Mouse (Mus musculus): ENCODE measurements around the gene Picalm.
A peak's percentile ranks its signal among the peaks of the same experiment; 100 is the strongest.
"Not testable (repeated sequence)": the region's sequence is repeated elsewhere in the genome, so short reads cannot be mapped to it uniquely, and the experiment has no call there.

Gene Picalm

GRCm38 (mm10) chr7:90131831-90132241, 1.8 kb downstream of the Picalm start:
- peak; percentile 72 for DNase-seq (ENCODE audit: low spot score)

- no peak for DNase-seq (ENCODE audit: low spot score)
Observed at GRCm38 (mm10) chr7:90132322-90132721, 2.3 kb downstream of the Picalm start.

DNA sequence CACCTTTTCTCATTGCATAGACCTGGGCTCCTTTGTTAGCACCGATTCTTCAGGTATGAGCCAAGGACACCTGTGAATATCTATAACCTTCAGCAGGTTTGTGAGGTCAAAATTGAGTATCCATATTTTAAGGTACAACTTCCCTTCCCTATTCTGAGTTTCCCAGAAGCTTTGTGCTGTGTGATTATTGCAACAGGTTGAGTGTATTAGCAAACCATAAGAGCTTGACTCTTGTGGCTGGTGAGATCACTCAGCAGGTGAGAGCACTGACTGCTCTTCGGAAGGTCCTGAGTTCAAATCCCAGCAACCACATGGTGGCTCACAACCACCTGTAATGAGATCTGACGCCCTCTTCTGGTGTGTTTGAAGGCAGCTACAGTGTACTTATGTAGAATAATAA, 6.7 kb downstream of the Picalm start:
- no peak for DNase-seq (ENCODE audit: low spot score)

GRCm38 (mm10) chr7:90138359-90138758, 8.3 kb downstream of the Picalm start:
- no peak for DNase-seq (ENCODE audit: low spot score)

- DNase-seq (ENCODE audit: low spot score): no peak
Observed at GRCm38 (mm10) chr7:90140290-90140689, 10.3 kb downstream of the Picalm start.

DNA sequence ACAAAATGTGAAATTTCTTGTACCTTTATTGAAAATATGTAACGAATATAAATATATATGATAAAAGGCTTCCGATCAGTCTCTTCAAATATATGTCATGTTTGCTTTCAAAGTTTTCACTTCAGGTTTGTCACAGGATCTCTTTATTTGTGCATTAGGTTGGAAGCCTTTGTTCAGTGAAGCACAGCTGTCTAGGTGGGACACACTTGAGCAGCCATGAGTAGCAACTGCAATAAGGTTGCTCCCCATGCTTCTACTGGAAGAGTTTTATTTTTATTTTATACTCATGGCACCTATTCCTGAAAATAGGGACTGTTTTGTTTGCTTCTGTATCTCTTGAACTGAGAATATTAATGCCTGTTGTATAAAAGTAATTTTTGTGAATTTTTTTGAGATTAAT, 14.3 kb downstream of the Picalm start:
- DNase-seq (ENCODE audit: low spot score): no peak

DNA sequence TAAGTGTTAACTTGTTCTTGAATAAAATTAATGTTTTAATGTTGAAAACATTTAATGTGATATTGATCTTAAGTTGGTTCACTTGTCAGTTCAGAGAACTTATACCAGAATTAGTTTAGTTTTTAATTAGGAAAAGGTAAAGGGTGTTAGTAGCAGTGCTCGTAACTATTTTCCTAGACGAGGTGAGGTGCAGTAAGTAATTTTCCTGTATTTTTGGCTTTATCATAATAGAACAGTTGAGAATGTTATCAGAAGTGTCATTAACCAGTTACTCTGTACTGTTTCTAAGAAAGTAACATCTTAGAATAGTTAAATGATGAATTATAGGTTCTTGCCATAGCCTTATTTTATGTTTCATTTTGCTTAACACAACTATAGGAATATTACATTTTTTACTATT, 15.0 kb downstream of the Picalm start:
- no peak for DNase-seq (ENCODE audit: low spot score)

GRCm38 (mm10) chr7:90145376-90145775, 15.4 kb downstream of the Picalm start:
- no peak for DNase-seq (ENCODE audit: low spot score)

GRCm38 (mm10) chr7:90145897-90146296, 15.9 kb downstream of the Picalm start:
- no peak for DNase-seq (ENCODE audit: low spot score)

DNA sequence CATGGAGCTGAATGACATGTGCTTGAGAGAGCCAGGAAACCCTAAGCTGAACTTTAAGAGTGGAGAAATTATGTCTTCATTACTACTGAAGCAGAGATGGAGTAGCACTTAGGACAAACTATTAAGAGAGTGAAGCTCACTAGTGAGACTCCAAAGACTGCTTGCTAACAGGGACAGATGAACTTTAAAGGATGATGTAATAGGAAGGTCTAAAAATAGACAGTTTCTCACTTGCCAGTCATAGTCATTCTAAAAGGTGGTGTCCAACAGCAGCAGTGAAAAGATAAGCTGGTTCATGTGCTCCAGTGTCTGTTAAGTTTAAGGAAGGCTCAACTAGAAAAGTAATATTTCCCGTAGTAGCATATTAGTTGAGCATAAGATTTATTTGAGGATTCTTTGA, 16.3 kb downstream of the Picalm start:
- DNase-seq (ENCODE audit: low spot score): peak; percentile 16

DNA sequence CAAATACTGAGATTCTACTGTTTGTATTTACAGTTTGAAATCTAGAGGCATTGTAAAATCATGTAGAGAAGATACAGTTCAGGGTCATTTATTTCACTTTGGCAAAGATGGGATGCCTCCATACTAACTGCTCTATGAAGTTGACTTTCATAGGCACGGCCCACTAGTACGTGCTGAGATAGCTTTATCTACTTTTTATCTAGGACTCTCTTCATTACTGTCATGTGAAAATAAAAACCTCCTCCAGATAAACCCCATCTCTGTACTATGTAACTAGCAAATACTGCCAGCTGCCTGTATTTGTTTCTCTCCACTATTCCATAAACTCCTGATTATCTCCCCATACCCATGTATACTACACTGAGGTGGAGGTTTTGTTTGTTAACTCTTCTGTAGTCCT, 18.0 kb downstream of the Picalm start:
- no peak for DNase-seq (ENCODE audit: low spot score)

- DNase-seq (ENCODE audit: low spot score): no peak
Observed at GRCm38 (mm10) chr7:90148516-90148915, 18.5 kb downstream of the Picalm start.

DNA sequence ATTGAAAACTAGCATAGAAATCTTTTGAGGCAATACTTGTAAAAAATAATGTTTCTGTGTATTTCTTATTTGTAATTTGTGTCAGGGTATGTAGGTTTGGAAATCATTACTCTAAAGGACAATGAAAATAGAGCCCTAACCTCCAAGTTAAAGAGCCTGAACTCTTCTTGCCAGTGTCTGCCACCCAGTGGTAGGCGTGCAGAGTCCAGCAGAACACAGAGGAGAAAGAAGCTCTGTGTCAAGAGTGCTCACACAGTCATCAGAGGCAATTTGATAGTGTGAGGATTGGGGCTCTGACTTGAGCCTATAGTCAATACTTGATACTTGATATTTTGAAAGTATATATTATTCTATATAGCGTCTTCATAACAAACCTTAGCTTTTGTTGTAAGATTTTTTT, 20.3 kb downstream of the Picalm start:
- DNase-seq (ENCODE audit: low spot score): peak; percentile 19

GRCm38 (mm10) chr7:90158034-90158433, 28.0 kb downstream of the Picalm start:
- no peak for DNase-seq (ENCODE audit: low spot score)

GRCm38 (mm10) chr7:90160598-90160997, 30.6 kb downstream of the Picalm start:
- peak; percentile 27 for DNase-seq (ENCODE audit: low spot score)

DNA sequence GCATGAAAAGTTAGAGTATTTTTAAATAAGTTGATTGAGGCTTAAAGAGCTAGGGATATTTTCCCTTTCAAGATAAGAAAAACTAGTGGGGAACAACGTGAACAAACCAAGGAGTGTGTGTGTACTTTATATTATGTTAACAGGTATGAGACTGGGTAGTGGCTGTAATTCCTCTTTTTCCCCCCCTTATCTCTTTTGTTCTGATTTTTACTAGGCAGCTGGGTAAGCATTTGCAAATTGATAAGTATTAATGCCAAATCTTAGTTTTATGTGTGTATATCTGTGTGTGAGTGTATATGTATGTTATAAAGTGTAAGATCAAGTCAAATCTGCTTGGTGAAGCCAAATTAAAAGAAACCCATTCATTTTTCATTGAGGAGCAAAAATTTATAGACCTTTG, 34.3 kb downstream of the Picalm start:
- DNase-seq (ENCODE audit: low spot score): no peak

DNA sequence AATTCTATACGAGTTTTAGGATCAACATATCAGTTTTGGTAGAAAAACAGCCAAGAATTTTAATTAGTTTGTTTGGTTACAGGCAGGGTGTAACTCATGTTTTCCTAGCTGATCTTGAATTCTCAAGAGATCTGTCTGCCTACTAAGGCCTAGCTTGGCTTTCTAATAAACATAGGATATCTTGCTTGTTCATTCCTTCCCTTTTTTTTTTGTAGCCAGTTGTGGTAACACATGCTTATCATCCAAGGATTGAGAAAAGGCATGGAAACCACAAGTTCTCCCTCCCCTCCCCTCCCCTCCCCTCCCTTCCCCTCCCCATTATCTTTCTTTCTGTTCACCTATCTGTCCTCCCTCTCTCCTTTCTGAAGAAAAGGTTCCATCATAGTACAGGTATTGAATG, 36.0 kb downstream of the Picalm start:
- no peak for DNase-seq (ENCODE audit: low spot score)

DNA sequence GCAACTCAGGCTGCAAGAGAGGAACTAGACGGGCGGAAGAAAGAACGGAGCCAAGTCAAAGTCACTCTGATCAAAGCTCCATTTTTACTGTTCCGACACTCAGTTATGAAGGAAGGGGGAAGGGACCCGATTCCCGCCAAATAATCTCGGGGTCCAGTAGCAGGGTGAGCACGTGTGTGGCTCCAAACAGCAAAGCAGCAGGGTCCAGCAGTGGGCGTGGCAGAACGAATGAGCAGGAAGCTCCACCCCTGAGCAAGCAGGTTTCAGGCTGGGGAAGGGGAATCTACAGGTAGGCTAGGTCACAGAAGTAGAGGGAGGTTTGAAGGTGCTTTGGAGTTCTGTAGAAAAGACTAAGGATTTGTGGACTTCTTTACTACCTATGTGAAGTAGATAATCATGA, 37.8 kb downstream of the Picalm start:
- DNase-seq (ENCODE audit: low spot score): not testable (repeated sequence)

- no peak for DNase-seq (ENCODE audit: low spot score)
Observed at GRCm38 (mm10) chr7:90173778-90174177, 43.8 kb downstream of the Picalm start.

DNA sequence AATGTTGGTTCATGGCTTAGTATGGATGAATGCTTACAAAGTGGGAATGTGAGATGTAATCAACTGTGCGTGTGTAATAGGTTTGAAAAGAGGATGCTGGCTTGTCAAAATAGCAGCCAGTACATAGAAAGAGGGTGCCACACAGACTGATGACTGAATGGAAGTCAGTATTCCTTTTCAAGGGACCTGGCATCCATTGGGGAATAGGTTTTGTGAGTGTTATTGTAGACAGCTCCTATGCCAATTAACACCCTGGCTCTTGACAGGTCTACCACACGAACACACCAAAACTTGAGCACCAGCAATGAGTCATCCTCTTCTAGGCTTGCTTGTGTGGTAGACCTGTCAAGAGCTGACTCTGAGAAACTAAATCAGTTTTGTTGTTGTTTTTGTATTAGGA, 45.6 kb downstream of the Picalm start:
- no peak for DNase-seq (ENCODE audit: low spot score)

DNA sequence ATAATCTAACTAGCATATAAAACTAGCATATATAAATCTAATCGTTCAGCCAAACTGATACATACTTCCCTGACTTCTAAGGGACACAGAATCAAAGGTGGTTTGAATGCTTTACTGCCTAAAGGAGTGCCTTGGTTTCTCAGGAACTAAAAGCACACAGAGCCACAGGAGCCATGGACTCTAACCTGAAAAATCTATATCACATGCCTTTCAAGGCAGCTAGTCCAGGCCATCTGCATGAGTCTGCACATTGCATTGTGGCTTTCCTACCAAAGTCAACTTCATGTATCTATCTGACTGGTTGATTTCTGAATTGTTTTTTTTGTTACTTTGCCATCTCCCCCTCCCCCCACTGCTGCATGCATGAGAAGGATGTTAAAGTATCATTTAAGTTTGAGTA, 50.6 kb downstream of the Picalm start:
- no peak for DNase-seq (ENCODE audit: low spot score)

- DNase-seq (ENCODE audit: low spot score): no peak
Observed at GRCm38 (mm10) chr7:90200251-90200650, 70.2 kb downstream of the Picalm start.

DNA sequence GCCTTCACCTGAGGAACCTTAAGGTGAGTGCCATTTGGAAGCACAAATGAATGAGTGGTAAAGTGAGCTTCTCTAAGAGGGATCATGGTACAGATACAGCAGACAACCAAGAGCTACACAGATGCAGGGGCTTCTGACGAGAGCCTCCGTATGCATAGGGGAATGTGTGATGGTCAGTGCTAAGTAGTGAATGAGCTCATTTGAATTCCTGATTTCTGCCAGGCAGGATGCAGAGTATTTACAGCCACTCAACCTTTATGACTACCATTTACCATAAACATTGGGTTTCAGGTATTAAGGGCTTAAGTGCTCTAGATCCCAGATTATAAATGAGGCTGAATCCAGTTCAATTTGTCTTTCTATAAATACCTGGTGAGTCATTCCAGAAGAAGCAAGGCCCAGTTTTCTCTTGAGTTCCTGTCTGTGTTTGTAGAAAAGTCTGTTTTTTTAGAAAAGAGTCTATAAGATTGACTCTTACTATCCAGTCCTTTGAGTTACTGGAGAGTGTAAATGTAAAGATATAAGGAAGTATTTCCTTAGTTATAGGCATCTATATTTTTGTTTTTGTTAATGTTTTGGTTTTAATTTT, 72.0 kb downstream of the Picalm start:
- DNase-seq (ENCODE audit: low spot score): no peak

DNA sequence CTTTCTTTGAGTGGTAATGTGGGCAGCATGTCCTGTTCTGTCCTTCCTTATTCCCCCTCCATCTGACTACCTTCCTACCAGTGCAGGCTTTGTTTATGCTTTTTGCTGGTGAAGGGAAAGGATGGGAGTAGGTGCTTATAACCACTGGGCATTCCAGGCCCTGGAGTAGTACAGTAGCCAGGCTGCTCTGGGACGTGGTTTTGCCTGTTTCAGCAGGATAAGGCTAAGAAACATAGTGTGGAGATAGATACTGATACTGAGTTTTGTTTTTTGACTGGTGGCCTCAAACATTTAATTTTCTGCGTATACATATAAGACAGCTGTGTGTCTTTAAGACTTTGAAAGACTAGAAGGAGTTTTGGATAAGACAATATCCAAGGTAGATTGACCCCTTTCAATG, 73.9 kb downstream of the Picalm start:
- no peak for DNase-seq (ENCODE audit: low spot score)

DNA sequence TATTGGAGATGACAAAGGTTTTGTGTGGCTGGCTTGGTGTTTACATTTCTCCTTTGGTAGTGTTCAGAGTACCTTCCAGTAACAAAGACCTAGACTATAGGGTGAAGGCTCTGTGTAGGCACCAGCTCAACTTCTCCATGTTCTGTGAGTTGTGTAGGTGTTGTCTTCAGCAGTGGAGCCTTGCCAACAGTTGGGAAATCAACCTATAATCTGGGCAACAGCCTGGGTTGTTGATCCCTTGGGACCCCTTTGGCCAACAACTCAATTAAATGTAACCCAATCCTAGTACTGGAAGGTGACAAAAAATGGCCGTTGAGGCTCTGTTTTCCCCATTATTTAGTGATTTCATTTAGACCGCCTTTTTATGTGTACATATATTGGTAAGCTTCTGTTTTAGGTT, 80.1 kb downstream of the Picalm start:
- no peak for DNase-seq (ENCODE audit: low spot score)
